Mouse (Mus musculus): Measurements from ENCODE around the gene Smg7. TPM values are rescaled to one million over a fixed set of nuclear protein-coding genes. Genes with fewer than 3 reads are reported as not detected.

Smg7 gene
- polyA plus RNA-seq, 1 experiment from 2014 or later = 23.1 TPM

- Histone ChIP-seq H3K27me3 (ENCODE audit: insufficient read depth, low read length) (no peaks in the 10 kb centered on the region), H3K4me1 (replicated peaks; ENCODE audit: insufficient read depth, low read length) (no peaks in the 10 kb centered on the region), H3K9ac (ENCODE audit: low read depth, low read length) (no peak overlapping the region), H3K9me3 (replicated peaks; ENCODE audit: low read length) (no peaks in the 10 kb centered on the region), H3K4me2 (ENCODE audit: low read length) (no peak overlapping the region; the same call in 1 of the 2 replicates), H3K4me3 (replicated peaks; ENCODE audit: low read depth, low read length) (no peak overlapping the region), H3K36me3 (ENCODE audit: insufficient read depth, low read length) (no peaks in the 10 kb centered on the region), H3K27ac (no peak overlapping the region)
- peak; percentile 12 for DNase-seq (ENCODE audit: low spot score)
- WGBS = 53% methylated on average over 5 of the region's 5 CpGs
- ATAC-seq (replicated peaks; ENCODE audit: low FRiP score, low read depth) = peak; percentile 33; the same call in 1 of the 2 replicates
- TF ChIP-seq CTCF (IDR thresholded peaks at IDR 0.05; ENCODE audit: low read depth) = no peak
Measured at GRCm38 (mm10) chr1:152828168-152828567, 74.3 kb downstream of the Smg7 start.

- no peaks in the 10 kb centered on the region for H3K36me3 ChIP-seq (ENCODE audit: insufficient read depth, low read length)
- TF ChIP-seq CTCF (IDR thresholded peaks at IDR 0.05; ENCODE audit: low read depth) = no peak
- no peak overlapping the region for H3K4me3 ChIP-seq (replicated peaks; ENCODE audit: low read depth, low read length)
- no peak overlapping the region for H3K9ac ChIP-seq (ENCODE audit: low read depth, low read length)
- no peaks in the 10 kb centered on the region for H3K27me3 ChIP-seq (ENCODE audit: insufficient read depth, low read length)
- no peak for DNase-seq (ENCODE audit: low spot score)
- H3K4me1 ChIP-seq (replicated peaks; ENCODE audit: insufficient read depth, low read length) = no peaks in the 10 kb centered on the region
- ATAC-seq (replicated peaks; ENCODE audit: low FRiP score, low read depth) = no peak
- WGBS = 53% methylated on average over 5 of the region's 5 CpGs
- no peaks in the 10 kb centered on the region for H3K9me3 ChIP-seq (replicated peaks; ENCODE audit: low read length)
- no peak overlapping the region for H3K4me2 ChIP-seq (ENCODE audit: low read length)
- H3K27ac ChIP-seq = no peak overlapping the region
Measured at GRCm38 (mm10) chr1:152826446-152826845, 76.0 kb downstream of the Smg7 start.

DNA sequence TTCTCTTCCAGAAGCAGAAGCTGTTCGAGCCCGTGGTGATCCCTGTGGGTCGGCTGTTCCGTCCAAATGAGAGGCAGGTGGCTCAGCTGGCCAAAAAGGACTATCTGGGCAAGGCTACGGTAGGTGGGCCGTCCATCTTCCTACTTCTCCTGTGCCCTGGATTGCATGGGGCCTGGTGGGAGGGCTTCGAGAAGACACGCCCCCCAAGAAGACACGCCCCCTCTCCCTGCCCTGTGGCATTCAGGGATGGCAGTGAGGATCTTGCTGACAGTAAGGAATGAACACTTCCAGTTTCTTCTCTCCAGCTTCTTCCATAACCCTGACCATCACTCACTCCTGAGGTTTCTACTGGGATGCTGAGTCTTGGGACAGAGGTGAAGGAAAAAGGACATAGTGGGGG, 78.2 kb downstream of the Smg7 start:
- 76% methylated on average over 9 of the region's 9 CpGs for WGBS
- Histone ChIP-seq H3K4me2 (ENCODE audit: low read length) (no peak overlapping the region), H3K4me3 (replicated peaks; ENCODE audit: low read depth, low read length) (no peak overlapping the region), H3K36me3 (ENCODE audit: insufficient read depth, low read length) (no peaks in the 10 kb centered on the region), H3K27ac (no peak overlapping the region), H3K4me1 (replicated peaks; ENCODE audit: insufficient read depth, low read length) (no peaks in the 10 kb centered on the region), H3K27me3 (ENCODE audit: insufficient read depth, low read length) (no peaks in the 10 kb centered on the region), H3K9me3 (replicated peaks; ENCODE audit: low read length) (no peaks in the 10 kb centered on the region), H3K9ac (ENCODE audit: low read depth, low read length) (no peak overlapping the region)
- DNase-seq (ENCODE audit: low spot score) (no peak), ATAC-seq (replicated peaks; ENCODE audit: low FRiP score, low read depth) (no peak)
- TF ChIP-seq CTCF (IDR thresholded peaks at IDR 0.05; ENCODE audit: low read depth) = no peak

DNA sequence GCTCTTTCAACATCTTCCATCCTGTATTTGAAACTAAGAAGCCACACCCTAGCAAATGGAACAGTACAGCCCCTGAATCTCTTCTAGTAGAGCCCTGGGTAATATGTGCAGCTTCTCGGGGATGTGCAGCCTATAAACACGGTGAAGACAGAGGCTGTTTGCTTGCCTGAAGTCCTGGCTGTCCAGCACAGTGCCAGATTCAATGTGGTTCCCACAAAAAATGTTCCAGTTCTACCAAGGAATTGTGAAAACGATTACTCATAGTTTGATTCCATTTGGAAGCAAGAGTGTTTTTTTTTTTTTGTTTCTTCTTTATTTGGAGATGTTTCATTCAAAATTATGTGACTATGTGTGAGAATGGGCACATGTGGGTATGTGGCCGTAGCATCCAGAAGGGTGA, 80.7 kb downstream of the Smg7 start:
- Histone ChIP-seq H3K9me3 (replicated peaks; ENCODE audit: low read length) (no peaks in the 10 kb centered on the region), H3K27ac (no peak overlapping the region), H3K27me3 (ENCODE audit: insufficient read depth, low read length) (no peaks in the 10 kb centered on the region), H3K36me3 (ENCODE audit: insufficient read depth, low read length) (no peaks in the 10 kb centered on the region), H3K4me2 (ENCODE audit: low read length) (no peak overlapping the region), H3K4me3 (replicated peaks; ENCODE audit: low read depth, low read length) (no peak overlapping the region), H3K4me1 (replicated peaks; ENCODE audit: insufficient read depth, low read length) (peaks cover 15% of the 10 kb centered on the region; the same call in 1 of the 2 replicates), H3K9ac (ENCODE audit: low read depth, low read length) (no peak overlapping the region)
- no peak for TF ChIP-seq CTCF (IDR thresholded peaks at IDR 0.05; ENCODE audit: low read depth)
- 86% methylated on average over 4 of the region's 4 CpGs for WGBS
- ATAC-seq (replicated peaks; ENCODE audit: low FRiP score, low read depth) (no peak), DNase-seq (ENCODE audit: low spot score) (no peak)

- no peak overlapping the region for H3K27ac ChIP-seq
- H3K4me3 ChIP-seq (replicated peaks; ENCODE audit: low read depth, low read length) = no peak overlapping the region
- ATAC-seq (replicated peaks; ENCODE audit: low FRiP score, low read depth) = no peak
- no peak for TF ChIP-seq CTCF (IDR thresholded peaks at IDR 0.05; ENCODE audit: low read depth)
- WGBS = 83% methylated on average over 7 of the region's 7 CpGs
- H3K9me3 ChIP-seq (replicated peaks; ENCODE audit: low read length) = no peaks in the 10 kb centered on the region
- DNase-seq (ENCODE audit: low spot score) = no peak
- H3K4me1 ChIP-seq (replicated peaks; ENCODE audit: insufficient read depth, low read length) = peaks cover 15% of the 10 kb centered on the region
- H3K4me2 ChIP-seq (ENCODE audit: low read length) = no peak overlapping the region
- no peaks in the 10 kb centered on the region for H3K27me3 ChIP-seq (ENCODE audit: insufficient read depth, low read length)
- H3K9ac ChIP-seq (ENCODE audit: low read depth, low read length) = no peak overlapping the region
- H3K36me3 ChIP-seq (ENCODE audit: insufficient read depth, low read length) = no peaks in the 10 kb centered on the region
Measured at GRCm38 (mm10) chr1:152820911-152821695, 81.3 kb downstream of the Smg7 start.

- no peak overlapping the region for H3K4me2 ChIP-seq (ENCODE audit: low read length)
- H3K9me3 ChIP-seq (replicated peaks; ENCODE audit: low read length) = no peaks in the 10 kb centered on the region
- TF ChIP-seq CTCF (IDR thresholded peaks at IDR 0.05; ENCODE audit: low read depth) = no peak
- H3K27me3 ChIP-seq (ENCODE audit: insufficient read depth, low read length) = no peaks in the 10 kb centered on the region
- no peak overlapping the region for H3K27ac ChIP-seq
- peaks cover 15% of the 10 kb centered on the region for H3K4me1 ChIP-seq (replicated peaks; ENCODE audit: insufficient read depth, low read length)
- H3K36me3 ChIP-seq (ENCODE audit: insufficient read depth, low read length) = no peaks in the 10 kb centered on the region
- H3K4me3 ChIP-seq (replicated peaks; ENCODE audit: low read depth, low read length) = no peak overlapping the region
- DNase-seq (ENCODE audit: low spot score) (no peak), ATAC-seq (replicated peaks; ENCODE audit: low FRiP score, low read depth) (no peak)
- no peak overlapping the region for H3K9ac ChIP-seq (ENCODE audit: low read depth, low read length)
- 68% methylated on average over 6 of the region's 6 CpGs for WGBS
Measured at GRCm38 (mm10) chr1:152819558-152819957, 82.9 kb downstream of the Smg7 start.

All from kidney, postnatal 0 days (tissue).